ENCODE assay signal across 13 mouse cellular contexts in the genomic region with DNA sequence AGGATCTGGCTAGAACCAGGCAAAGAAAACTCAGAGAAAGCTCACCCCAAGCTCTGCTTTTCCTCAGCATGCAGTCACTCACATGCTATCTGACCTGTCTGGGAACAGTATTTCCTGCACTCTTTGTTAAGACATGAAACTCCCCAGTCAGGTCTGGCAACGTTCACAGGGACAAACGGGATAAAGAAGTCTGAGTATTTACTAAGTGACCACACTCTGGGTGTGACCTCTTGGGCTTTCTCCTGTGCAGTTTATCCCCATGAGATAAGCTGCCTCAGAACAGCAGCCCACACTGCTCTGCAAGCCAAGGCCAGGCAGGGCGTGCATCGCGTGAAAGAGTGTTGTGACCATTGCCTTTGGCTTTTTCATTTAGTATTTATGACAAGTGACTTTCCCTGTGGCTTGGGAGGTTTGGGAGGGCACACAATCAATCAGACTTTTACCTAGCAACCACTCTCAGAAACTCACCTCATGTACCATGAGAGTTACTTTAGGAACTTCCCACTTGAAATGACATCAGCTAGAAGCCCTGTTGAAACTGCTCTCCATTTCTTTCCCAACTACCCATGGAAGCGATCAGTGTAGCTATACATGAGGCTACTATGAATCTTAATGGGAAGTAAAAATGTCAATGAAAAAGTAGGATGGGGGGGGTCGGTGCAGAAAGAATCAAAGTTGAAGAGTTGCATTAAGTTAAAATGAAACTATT. TPM values are rescaled to one million over a fixed set of nuclear protein-coding genes. Genes with fewer than 3 reads are reported as not detected.
A peak's percentile ranks its signal among the peaks of the same experiment; 100 is the strongest.
DNase-seq lines count a peak whose midpoint lies in the region; ATAC-seq and TF ChIP-seq lines count a peak whose summit lies in the region.
"Had no signal": no experiment of that assay in that cellular context is flagged by ENCODE, and none has a peak within 500 bp of the region (broad histone marks: within the 10 kb centered on the region; RNA-seq: fewer than 3 reads in every experiment).

No protein-coding gene starts in this region.

- no peaks in the 10 kb centered on the region; the same call in none of the 2 replicates for H3K36me3 ChIP-seq in heart, embryonic 16.5 days (ENCODE audit: control insufficient read depth, insufficient read depth)
- no peaks in the 10 kb centered on the region for H3K36me3 ChIP-seq in lung, postnatal 0 days (ENCODE audit: insufficient read depth, low read length)
- H3K36me3 ChIP-seq: liver, embryonic 15.5 days had no signal

- H3K9me3 ChIP-seq in heart, embryonic 16.5 days (replicated peaks; ENCODE audit: control insufficient read depth, low read length), result no peaks in the 10 kb centered on the region
- no peaks in the 10 kb centered on the region for H3K9me3 ChIP-seq in lung, postnatal 0 days (ENCODE audit: low read length)
- H3K9me3 ChIP-seq: liver, embryonic 15.5 days had no signal

- peaks cover 13% of the 10 kb centered on the region for H3K4me1 ChIP-seq in heart, embryonic 16.5 days (ENCODE audit: control insufficient read depth, insufficient read depth, low read length)
- no peaks in the 10 kb centered on the region for H3K4me1 ChIP-seq in lung, postnatal 0 days (ENCODE audit: insufficient read depth, low read depth, low read length)

- WGBS in heart, embryonic 16.5 days, result 32% methylated on average over 7 of the region's 7 CpGs
- WGBS in lung, postnatal 0 days, result 42% methylated on average over 7 of the region's 7 CpGs

- H3K4me2 ChIP-seq in heart, embryonic 16.5 days (ENCODE audit: low read depth, low read length), result peak overlapping the region; percentile 15; the same call in 1 of the 2 replicates
- H3K4me2 ChIP-seq in lung, postnatal 0 days (replicated peaks; ENCODE audit: low read depth, low read length), result no peak overlapping the region
- H3K4me2 ChIP-seq: liver, embryonic 15.5 days had no signal

- TF ChIP-seq EP300 in lung, postnatal 0 days (IDR thresholded peaks at IDR 0.05), result peak; percentile 86

- H3K9ac ChIP-seq in heart, embryonic 16.5 days (ENCODE audit: low read length), result no peak overlapping the region
- no peak overlapping the region for H3K9ac ChIP-seq in lung, postnatal 0 days (replicated peaks; ENCODE audit: low read depth)
- H3K9ac ChIP-seq: liver, embryonic 15.5 days had no signal

- no peak for TF ChIP-seq CTCF in lung, postnatal 0 days (IDR thresholded peaks at IDR 0.05)

- ATAC-seq in heart, embryonic 16.5 days (replicated peaks; ENCODE audit: extremely low read depth, insufficient read depth, low FRiP score), result peak; percentile 85
- ATAC-seq in lung, postnatal 0 days, result peak; percentile 95
- ATAC-seq: hindbrain, postnatal 0 days had no signal

- H3K27me3 ChIP-seq in heart, embryonic 16.5 days (ENCODE audit: control insufficient read depth, insufficient read depth, low read length), result no peaks in the 10 kb centered on the region
- H3K27me3 ChIP-seq in lung, postnatal 0 days (replicated peaks; ENCODE audit: insufficient read depth, low read length), result no peaks in the 10 kb centered on the region
- H3K27me3 ChIP-seq: liver, embryonic 15.5 days had no signal

- H3K4me3 ChIP-seq in heart, embryonic 16.5 days (ENCODE audit: low read length), result no peak overlapping the region
- H3K4me3 ChIP-seq in lung, postnatal 0 days (ENCODE audit: low read depth, low read length), result no peak overlapping the region
- H3K4me3 ChIP-seq: liver, embryonic 15.5 days had no signal

- DNase-seq in urinary bladder, postnatal 14 days (ENCODE audit: low spot score), result peak; percentile 86
- DNase-seq in urinary bladder, adult 2 months (ENCODE audit: low spot score), result no peak
- DNase-seq in lung, postnatal 0 days (ENCODE audit: low spot score), result peak; percentile 91
- DNase-seq in urinary bladder, postnatal 36 days (ENCODE audit: low spot score in 2 of 2), result peak; percentile 70 to 80
- DNase-seq in left cerebral cortex, adult 11 months (ENCODE audit: low spot score), result no peak
- DNase-seq in frontal cortex, postnatal 36 days (ENCODE audit: low spot score in 2 of 2), result no peak
- DNase-seq in gastrocnemius, postnatal 10 days, result no peak
- DNase-seq: cerebellum, adult 9-11 months had no signal

- peak overlapping the region; percentile 38 for H3K27ac ChIP-seq in heart, embryonic 16.5 days (ENCODE audit: low read length)
- peak overlapping the region; percentile 72 for H3K27ac ChIP-seq in lung, postnatal 0 days (ENCODE audit: low read length)
- H3K27ac ChIP-seq: hindbrain, postnatal 0 days; liver, embryonic 15.5 days had no signal

RNA-seq across cellular contexts. Expression of a gene that starts 18.0 kb away (rescaled TPM):
- polyA plus RNA-seq in urinary bladder, adult 2 months (2012; rRNA removed), result 6.8 and 7.6 TPM in 2 replicates
- polyA plus RNA-seq in heart, embryonic 16.5 days (2015; fragmentation: Nextera tagmentation; extraction: Ambion mirVana), result 0.42 TPM in 1 of 2 replicates, not detected in the other
- 0.97 and 1.2 TPM in 2 replicates for polyA plus RNA-seq in lung, postnatal 0 days (2015; fragmentation: Nextera tagmentation; extraction: Ambion mirVana)
- total RNA-seq in gastrocnemius, postnatal 10 days (2021), result not detected
- total RNA-seq: hindbrain, postnatal 0 days; layer of hippocampus, adult 8-10 months had no signal
- polyA plus RNA-seq: hindbrain, postnatal 0 days; liver, embryonic 15.5 days had no signal

RNA-seq across cellular contexts. Expression of a gene that starts 29.9 kb away (rescaled TPM):
- polyA plus RNA-seq in urinary bladder, adult 2 months (2012; rRNA removed), result 1,883 and 2,290 TPM in 2 replicates
- polyA plus RNA-seq in heart, embryonic 16.5 days (2015; fragmentation: Nextera tagmentation; extraction: Ambion mirVana), result 67.5 and 71.7 TPM in 2 replicates
- polyA plus RNA-seq in lung, postnatal 0 days (2015; fragmentation: Nextera tagmentation; extraction: Ambion mirVana), result 107 and 112 TPM in 2 replicates
- 10 to 100 TPM in 1 of 2 experiments, 1 to 10 TPM in 1; 9.9 to 10.6 TPM for total RNA-seq in gastrocnemius, postnatal 10 days (2021)

RNA-seq across cellular contexts. Expression of a gene that starts 44.4 kb away (rescaled TPM):
- 4.0 and 4.5 TPM in 2 replicates for polyA plus RNA-seq in urinary bladder, adult 2 months (2012; rRNA removed)
- polyA plus RNA-seq in heart, embryonic 16.5 days (2015; fragmentation: Nextera tagmentation; extraction: Ambion mirVana), result not detected in 2 replicates
- 0.51 and 0.62 TPM in 2 replicates for polyA plus RNA-seq in lung, postnatal 0 days (2015; fragmentation: Nextera tagmentation; extraction: Ambion mirVana)
- total RNA-seq in gastrocnemius, postnatal 10 days (2021), result not detected
- total RNA-seq: hindbrain, postnatal 0 days; layer of hippocampus, adult 8-10 months had no signal
- polyA plus RNA-seq: hindbrain, postnatal 0 days; thymus, postnatal 0 days had no signal

Comparison
In these comparisons a context has a peak if more than half of its experiments do, and no peak if none do; other contexts are left out.
1. DNase-seq: peak in urinary bladder, postnatal 14 days (single experiment), lung, postnatal 0 days (single experiment) and urinary bladder, postnatal 36 days (2 of 2); none in urinary bladder, adult 2 months (single experiment), left cerebral cortex, adult 11 months (single experiment), frontal cortex, postnatal 36 days (0 of 2) and gastrocnemius, postnatal 10 days (single experiment).
2. RNA of a gene that starts 29.9 kb away (polyA plus RNA-seq): 1,883 to 2,290 TPM in urinary bladder, adult 2 months; 107 to 112 TPM in lung, postnatal 0 days and 67.5 to 71.7 TPM in heart, embryonic 16.5 days; every median in the first group is over 10 times any median in the second.